Comparison of ENCODE assay signal across 32 mouse cellular contexts in the genomic region with DNA sequence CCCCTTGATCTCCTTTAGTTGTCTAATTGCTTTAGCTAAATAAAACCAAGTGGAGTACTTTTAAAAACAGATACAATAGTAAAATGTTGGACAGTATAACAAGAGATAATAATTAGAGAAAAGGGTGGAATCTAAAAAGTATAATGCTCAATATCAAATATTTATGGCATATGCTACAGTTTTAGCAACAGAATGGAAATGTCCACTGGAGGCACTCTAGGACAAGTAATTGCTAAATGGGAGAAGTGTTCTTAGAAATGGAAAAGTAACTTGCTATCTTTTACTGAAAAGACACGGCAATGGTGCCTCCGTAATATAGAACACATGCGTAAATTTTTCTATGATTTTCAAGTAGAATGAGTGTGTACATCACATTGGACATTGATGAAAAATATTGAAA. TPM values are rescaled to one million over a fixed set of nuclear protein-coding genes. Genes with fewer than 3 reads are reported as not detected.
DNase-seq lines count a peak whose midpoint lies in the region; ATAC-seq and TF ChIP-seq lines count a peak whose summit lies in the region.
"Had no signal": no experiment of that assay in that cellular context is flagged by ENCODE, and none has a peak within 500 bp of the region (broad histone marks: within the 10 kb centered on the region; RNA-seq: fewer than 3 reads in every experiment).

No protein-coding gene starts in this region.

- H3K9me3 ChIP-seq in midbrain, embryonic 14.5 days (ENCODE audit: control insufficient read depth, low read length) = no peaks in the 10 kb centered on the region
- no peaks in the 10 kb centered on the region for H3K9me3 ChIP-seq in midbrain, embryonic 15.5 days
- H3K9me3 ChIP-seq in CH12.LX (replicated peaks; ENCODE audit: low read length) = peaks cover 17% of the 10 kb centered on the region
- H3K9me3 ChIP-seq: forebrain, embryonic 10.5 days; forebrain, embryonic 13.5 days; heart, embryonic 10.5 days; hindbrain, embryonic 10.5 days had no signal

- H3K36me3 ChIP-seq in midbrain, embryonic 14.5 days (ENCODE audit: control insufficient read depth, insufficient read depth, low read length) = no peaks in the 10 kb centered on the region
- no peaks in the 10 kb centered on the region for H3K36me3 ChIP-seq in midbrain, embryonic 15.5 days (replicated peaks)
- H3K36me3 ChIP-seq in CH12.LX (replicated peaks in 1 of 2; ENCODE audit: control insufficient read depth in 1 of 2, insufficient read depth in 1 of 2, low read length in 1 of 2) = no peaks in the 10 kb centered on the region
- H3K36me3 ChIP-seq: forebrain, embryonic 10.5 days; heart, embryonic 10.5 days; hindbrain, embryonic 10.5 days had no signal

- TF ChIP-seq POLR2A in CH12.LX (IDR thresholded peaks at IDR 0.05; ENCODE audit: low read depth, low read length) = no peak

- no peaks in the 10 kb centered on the region for H3K4me1 ChIP-seq in midbrain, embryonic 14.5 days (ENCODE audit: control insufficient read depth, insufficient read depth, low read length)
- no peaks in the 10 kb centered on the region for H3K4me1 ChIP-seq in midbrain, embryonic 15.5 days
- no peaks in the 10 kb centered on the region for H3K4me1 ChIP-seq in CH12.LX (ENCODE audit: control insufficient read depth in 1 of 2, insufficient read depth in 2 of 2)
- H3K4me1 ChIP-seq: forebrain, embryonic 10.5 days; forebrain, embryonic 13.5 days; heart, embryonic 10.5 days; hindbrain, embryonic 10.5 days had no signal

- H3K9ac ChIP-seq in midbrain, embryonic 14.5 days (replicated peaks; ENCODE audit: low read length) = no peak overlapping the region
- no peak overlapping the region for H3K9ac ChIP-seq in midbrain, embryonic 15.5 days
- no peak overlapping the region for H3K9ac ChIP-seq in CH12.LX (ENCODE audit: insufficient read depth, low read depth)
- H3K9ac ChIP-seq: forebrain, embryonic 13.5 days; hindbrain, embryonic 14.5 days had no signal

- H3K79me2 ChIP-seq in CH12.LX (replicated peaks; ENCODE audit: control insufficient read depth, extremely low read depth, insufficient read depth, poor library complexity, severe bottlenecking) = no peaks in the 10 kb centered on the region

- TF ChIP-seq RAD21 in CH12.LX (IDR thresholded peaks at IDR 0.05; ENCODE audit: low read depth, low read length) = peak; percentile 26

- peak; percentile 64 for TF ChIP-seq CTCF in layer of hippocampus, adult 2 months (conservative IDR thresholded peaks at IDR 0.05)
- TF ChIP-seq CTCF in CH12.LX (conservative IDR thresholded peaks at IDR 0.05 in 1 of 2, IDR thresholded peaks at IDR 0.05 in 1 of 2; ENCODE audit: low read depth in 2 of 2, low read length in 2 of 2) = peak in 1 of 2 experiments; percentile 24; a peak in 2 of 4 replicates

- no peaks in the 10 kb centered on the region for H3K27me3 ChIP-seq in midbrain, embryonic 14.5 days (ENCODE audit: control insufficient read depth, insufficient read depth, low read length)
- no peaks in the 10 kb centered on the region for H3K27me3 ChIP-seq in midbrain, embryonic 15.5 days (replicated peaks)
- H3K27me3 ChIP-seq in CH12.LX (replicated peaks) = no peaks in the 10 kb centered on the region
- H3K27me3 ChIP-seq: forebrain, embryonic 13.5 days had no signal

- no peak for TF ChIP-seq EP300 in CH12.LX (IDR thresholded peaks at IDR 0.05; ENCODE audit: low read length)

- H3K4me3 ChIP-seq in layer of hippocampus, adult 2 months = no peak overlapping the region
- H3K4me3 ChIP-seq in midbrain, embryonic 14.5 days (replicated peaks; ENCODE audit: low read depth, low read length) = no peak overlapping the region
- H3K4me3 ChIP-seq in midbrain, embryonic 15.5 days = no peak overlapping the region
- H3K4me3 ChIP-seq in CH12.LX (replicated peaks in 1 of 3; ENCODE audit: low read depth in 2 of 3, low read length in 2 of 3, poor library complexity in 1 of 3) = no peak overlapping the region
- H3K4me3 ChIP-seq: forebrain, embryonic 10.5 days; forebrain, embryonic 13.5 days; heart, adult 2 months; heart, embryonic 10.5 days; hindbrain, embryonic 10.5 days had no signal

- dilution Hi-C loops in CH12.LX (cut with MboI; ENCODE audit: extremely low pct_ligation_motif_present, extremely low pct_unique_long_range_greater_than_20kb, low sequenced_read_pairs) = no loop called here

- 97% methylated on average over 3 of the region's 3 CpGs for WGBS in midbrain, embryonic 14.5 days
- 98% methylated on average over 3 of the region's 3 CpGs for WGBS in midbrain, embryonic 15.5 days

- DNase-seq in layer of hippocampus, adult 2 months (ENCODE audit: low spot score in 2 of 2) = no peak
- no peak for DNase-seq in layer of hippocampus, adult 11-12 months (ENCODE audit: low spot score)
- peak; percentile 1 for DNase-seq in midbrain, embryonic 14.5 days
- no peak for DNase-seq in CH12.LX (ENCODE audit: extremely low read depth)
- DNase-seq in spleen, postnatal 10 days (ENCODE audit: low spot score in 2 of 2) = no peak
- no peak for DNase-seq in kidney, postnatal 36 days
- DNase-seq: adrenal gland, adult 8-10 months; adrenal gland, postnatal 25 days; cerebellum, adult 18-20 months; cerebellum, adult 9-10 months; cerebellum, postnatal 14 days; gastrocnemius, postnatal 10 days; gastrocnemius, postnatal 36 days; heart, adult 2 months; heart, postnatal 36 days had no signal

- in situ Hi-C loops in CH12.LX (cut with MboI; ENCODE audit: low pct_ligation_motif_present, low pct_unique_long_range_greater_than_20kb, low sequenced_read_pairs) = no loop called here

- no peak overlapping the region for H3K4me2 ChIP-seq in midbrain, embryonic 14.5 days (ENCODE audit: low read length)
- H3K4me2 ChIP-seq in midbrain, embryonic 15.5 days = no peak overlapping the region
- no peak overlapping the region for H3K4me2 ChIP-seq in CH12.LX (ENCODE audit: insufficient read depth, low read depth, poor library complexity, severe bottlenecking)
- H3K4me2 ChIP-seq: forebrain, embryonic 13.5 days; hindbrain, embryonic 14.5 days had no signal

- H3K27ac ChIP-seq in layer of hippocampus, adult 2 months = no peak overlapping the region
- H3K27ac ChIP-seq in midbrain, embryonic 14.5 days (replicated peaks; ENCODE audit: low read depth, low read length) = no peak overlapping the region
- H3K27ac ChIP-seq in midbrain, embryonic 15.5 days = no peak overlapping the region
- no peak overlapping the region for H3K27ac ChIP-seq in CH12.LX (ENCODE audit: insufficient read depth, low read depth)
- H3K27ac ChIP-seq: forebrain, embryonic 10.5 days; forebrain, embryonic 13.5 days; heart, adult 2 months; heart, embryonic 10.5 days; hindbrain, embryonic 10.5 days; hindbrain, embryonic 14.5 days had no signal

- ATAC-seq in midbrain, embryonic 14.5 days (ENCODE audit: low FRiP score, low TSS enrichment) = no peak
- ATAC-seq in midbrain, embryonic 15.5 days (replicated peaks) = no peak
- ATAC-seq: activated CD4-positive, CD25-positive, alpha-beta regulatory T cell, adult 4 months; CD4-positive, CD25-positive, alpha-beta regulatory T cell, adult 4 months; forebrain, embryonic 13.5 days; forebrain, embryonic 16.5 days had no signal

TF ChIP-seq in CH12.LX, 34 proteins besides CTCF, POLR2A, EP300 and RAD21:
- TF ChIP-seq MEF2A (IDR thresholded peaks at IDR 0.05; ENCODE audit: borderline replicate concordance, low read depth, low read length) (no peak), JUND (conservative IDR thresholded peaks at IDR 0.05; ENCODE audit: low read depth, low read length) (no peak), BHLHE40 (IDR thresholded peaks at IDR 0.05; ENCODE audit: low read depth, low read length) (no peak), UBTF (IDR thresholded peaks at IDR 0.05; ENCODE audit: low read depth, low read length) (no peak), CHD1 (IDR thresholded peaks at IDR 0.05; ENCODE audit: low read depth, low read length) (no peak), USF2 (conservative IDR thresholded peaks at IDR 0.05; ENCODE audit: low read depth, low read length) (no peak)

RNA-seq across cellular contexts. Expression of a gene that starts 6.2 kb away (rescaled TPM):
- total RNA-seq in layer of hippocampus, adult 2 months (2021) = not detected
- polyA plus RNA-seq in midbrain, embryonic 14.5 days (2014; fragmentation: Nextera tagmentation; extraction: Ambion mirVana) = not detected in 2 replicates
- polyA plus RNA-seq in midbrain, embryonic 15.5 days (2015; fragmentation: Nextera tagmentation; extraction: Ambion mirVana) = not detected in 2 replicates
- not detected in 2 replicates for total RNA-seq in CH12.LX (2012; rRNA removed)
- not detected in 2 replicates for total RNA-seq in CH12.LX (2014; rRNA removed)
- not detected in 2 replicates for polyA plus RNA-seq in CH12.LX (2012; ENCODE audit: insufficient read length, low read depth)
- total RNA-seq: adrenal gland, adult 8-10 months; adrenal gland, postnatal 25 days; ES-E14; gastrocnemius, adult 18-20 months; gastrocnemius, postnatal 10 days; gastrocnemius, postnatal 36 days; granulocyte monocyte progenitor cell, adult 5-6 weeks; heart, adult 2 months; heart, postnatal 36 days had no signal
- polyA plus RNA-seq: activated CD4-positive, CD25-positive, alpha-beta regulatory T cell, adult 4 months; C2C12; CD4-positive, CD25-positive, alpha-beta regulatory T cell, adult 4 months; embryonic facial prominence, embryonic 11.5 days; embryonic facial prominence, embryonic 14.5 days; forebrain, embryonic 10.5 days; forebrain, embryonic 13.5 days; forebrain, embryonic 16.5 days; heart, adult 2 months; heart, embryonic 10.5 days; heart, embryonic 14.5 days; heart, postnatal 0 days; hindbrain, embryonic 10.5 days; hindbrain, embryonic 14.5 days had no signal

RNA-seq across cellular contexts. Expression of a gene that starts 12.3 kb away (rescaled TPM):
- total RNA-seq in layer of hippocampus, adult 2 months (2021) = not detected
- not detected in 2 replicates for polyA plus RNA-seq in midbrain, embryonic 14.5 days (2014; fragmentation: Nextera tagmentation; extraction: Ambion mirVana)
- not detected in 2 replicates for polyA plus RNA-seq in midbrain, embryonic 15.5 days (2015; fragmentation: Nextera tagmentation; extraction: Ambion mirVana)
- not detected in 2 replicates for total RNA-seq in CH12.LX (2012; rRNA removed)
- not detected in 2 replicates for total RNA-seq in CH12.LX (2014; rRNA removed)
- polyA plus RNA-seq in CH12.LX (2012; ENCODE audit: insufficient read length, low read depth) = not detected in 2 replicates
- total RNA-seq: adrenal gland, adult 8-10 months; adrenal gland, postnatal 25 days; ES-E14; gastrocnemius, adult 18-20 months; gastrocnemius, postnatal 10 days; gastrocnemius, postnatal 36 days; granulocyte monocyte progenitor cell, adult 5-6 weeks; heart, adult 2 months; heart, postnatal 36 days had no signal
- polyA plus RNA-seq: activated CD4-positive, CD25-positive, alpha-beta regulatory T cell, adult 4 months; C2C12; CD4-positive, CD25-positive, alpha-beta regulatory T cell, adult 4 months; embryonic facial prominence, embryonic 11.5 days; embryonic facial prominence, embryonic 14.5 days; forebrain, embryonic 10.5 days; forebrain, embryonic 13.5 days; forebrain, embryonic 16.5 days; heart, adult 2 months; heart, embryonic 10.5 days; heart, embryonic 14.5 days; heart, postnatal 0 days; hindbrain, embryonic 10.5 days; hindbrain, embryonic 14.5 days had no signal

RNA-seq across cellular contexts. Expression of a gene that starts 41.8 kb away (rescaled TPM):
- not detected for total RNA-seq in layer of hippocampus, adult 2 months (2021)
- polyA plus RNA-seq in midbrain, embryonic 14.5 days (2014; fragmentation: Nextera tagmentation; extraction: Ambion mirVana) = 0.08 TPM in 1 of 2 replicates, not detected in the other
- polyA plus RNA-seq in midbrain, embryonic 15.5 days (2015; fragmentation: Nextera tagmentation; extraction: Ambion mirVana) = not detected in 2 replicates
- not detected in 2 replicates for total RNA-seq in CH12.LX (2012; rRNA removed)
- not detected in 2 replicates for total RNA-seq in CH12.LX (2014; rRNA removed)
- polyA plus RNA-seq in CH12.LX (2012; ENCODE audit: insufficient read length, low read depth) = not detected in 2 replicates
- total RNA-seq: adrenal gland, adult 8-10 months; adrenal gland, postnatal 25 days; ES-E14; gastrocnemius, adult 18-20 months; gastrocnemius, postnatal 10 days; gastrocnemius, postnatal 36 days; granulocyte monocyte progenitor cell, adult 5-6 weeks; heart, adult 2 months; heart, postnatal 36 days had no signal
- polyA plus RNA-seq: activated CD4-positive, CD25-positive, alpha-beta regulatory T cell, adult 4 months; C2C12; CD4-positive, CD25-positive, alpha-beta regulatory T cell, adult 4 months; embryonic facial prominence, embryonic 11.5 days; embryonic facial prominence, embryonic 14.5 days; forebrain, embryonic 10.5 days; forebrain, embryonic 13.5 days; forebrain, embryonic 16.5 days; heart, adult 2 months; heart, embryonic 10.5 days; heart, embryonic 14.5 days; heart, postnatal 0 days; hindbrain, embryonic 10.5 days; hindbrain, embryonic 14.5 days had no signal

RNA-seq across cellular contexts. Expression of a gene that starts 42.7 kb away (rescaled TPM):
- total RNA-seq in layer of hippocampus, adult 2 months (2021) = not detected
- polyA plus RNA-seq in midbrain, embryonic 14.5 days (2014; fragmentation: Nextera tagmentation; extraction: Ambion mirVana) = not detected in 2 replicates
- not detected in 2 replicates for polyA plus RNA-seq in midbrain, embryonic 15.5 days (2015; fragmentation: Nextera tagmentation; extraction: Ambion mirVana)
- not detected in 2 replicates for total RNA-seq in CH12.LX (2012; rRNA removed)
- total RNA-seq in CH12.LX (2014; rRNA removed) = not detected in 2 replicates
- polyA plus RNA-seq in CH12.LX (2012; ENCODE audit: insufficient read length, low read depth) = not detected in 2 replicates
- total RNA-seq: adrenal gland, adult 8-10 months; adrenal gland, postnatal 25 days; ES-E14; gastrocnemius, adult 18-20 months; gastrocnemius, postnatal 10 days; gastrocnemius, postnatal 36 days; granulocyte monocyte progenitor cell, adult 5-6 weeks; heart, adult 2 months; heart, postnatal 36 days had no signal
- polyA plus RNA-seq: activated CD4-positive, CD25-positive, alpha-beta regulatory T cell, adult 4 months; C2C12; embryonic facial prominence, embryonic 11.5 days; forebrain, embryonic 10.5 days; forebrain, embryonic 13.5 days; forebrain, embryonic 16.5 days; heart, adult 2 months; heart, embryonic 10.5 days; heart, embryonic 14.5 days; heart, postnatal 0 days; hindbrain, embryonic 10.5 days; hindbrain, embryonic 14.5 days had no signal

RNA-seq across cellular contexts. Expression of a gene that starts 48.4 kb away (rescaled TPM):
- total RNA-seq in layer of hippocampus, adult 2 months (2021) = not detected
- not detected in 2 replicates for polyA plus RNA-seq in midbrain, embryonic 14.5 days (2014; fragmentation: Nextera tagmentation; extraction: Ambion mirVana)
- not detected in 2 replicates for polyA plus RNA-seq in midbrain, embryonic 15.5 days (2015; fragmentation: Nextera tagmentation; extraction: Ambion mirVana)
- total RNA-seq in CH12.LX (2012; rRNA removed) = not detected in 2 replicates
- not detected in 2 replicates for total RNA-seq in CH12.LX (2014; rRNA removed)
- polyA plus RNA-seq in CH12.LX (2012; ENCODE audit: insufficient read length, low read depth) = not detected in 2 replicates
- total RNA-seq: adrenal gland, adult 8-10 months; adrenal gland, postnatal 25 days; ES-E14; gastrocnemius, adult 18-20 months; gastrocnemius, postnatal 10 days; gastrocnemius, postnatal 36 days; granulocyte monocyte progenitor cell, adult 5-6 weeks; heart, adult 2 months; heart, postnatal 36 days had no signal
- polyA plus RNA-seq: activated CD4-positive, CD25-positive, alpha-beta regulatory T cell, adult 4 months; C2C12; CD4-positive, CD25-positive, alpha-beta regulatory T cell, adult 4 months; embryonic facial prominence, embryonic 11.5 days; embryonic facial prominence, embryonic 14.5 days; forebrain, embryonic 10.5 days; forebrain, embryonic 13.5 days; forebrain, embryonic 16.5 days; heart, adult 2 months; heart, embryonic 10.5 days; heart, embryonic 14.5 days; heart, postnatal 0 days; hindbrain, embryonic 10.5 days had no signal
